Mouse (Mus musculus): Measurements from ENCODE around the gene Sgsm1.

Sgsm1 gene

DNA sequence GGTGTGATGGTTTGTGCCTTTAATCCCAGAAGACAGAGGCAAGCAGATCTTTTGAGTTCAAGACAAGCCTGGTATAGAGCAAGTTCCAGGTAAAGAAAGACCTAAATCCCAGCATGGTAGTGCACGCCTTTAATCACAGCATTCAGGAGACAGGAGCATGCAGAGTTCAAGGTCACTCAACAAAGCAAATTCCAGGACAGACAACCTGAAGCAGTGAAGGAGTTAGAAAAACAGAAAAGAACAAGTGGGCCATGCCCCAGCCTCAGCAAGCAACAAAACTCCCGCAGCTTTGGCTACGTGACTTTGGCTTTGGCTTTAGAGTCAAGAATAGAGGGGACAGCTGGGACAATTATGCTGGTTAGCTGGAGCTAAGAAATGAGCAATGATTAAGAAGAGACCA lies 19.6 kb upstream of the Sgsm1 start:
- in situ Hi-C loops (cut with MboI; ENCODE audit: low pct_unique_long_range_greater_than_20kb in 1 of 2, low sequenced_read_pairs in 2 of 2, unreplicated experiment in 1 of 2): no loop called here

DNA sequence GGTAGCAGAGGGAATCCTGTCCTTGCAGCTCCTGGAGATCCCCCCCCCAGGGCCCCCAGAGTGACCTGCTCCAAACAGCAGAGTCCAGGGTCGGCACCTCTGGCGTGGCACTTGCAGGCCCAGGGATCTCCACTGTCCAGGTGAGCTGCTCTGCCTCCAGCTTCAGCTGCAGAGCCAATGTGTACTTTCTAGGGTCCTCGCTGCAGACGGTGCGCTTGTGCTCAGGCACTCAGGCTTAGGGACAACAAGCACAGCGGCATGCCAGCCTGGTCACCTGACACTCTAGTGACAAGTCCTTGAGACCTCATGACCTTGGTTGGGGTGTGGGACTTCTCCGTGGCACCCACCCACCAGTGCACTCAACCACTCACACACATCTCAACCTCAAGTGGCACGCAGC lies 18.9 kb upstream of the Sgsm1 start:
- in situ Hi-C loops (cut with MboI; ENCODE audit: low pct_unique_long_range_greater_than_20kb in 1 of 2, low sequenced_read_pairs in 2 of 2, unreplicated experiment in 1 of 2): loop anchor here in 1 of 2 experiments (5.0 kb wide), 1 partner anchor 33 kb away; no protein-coding TSS in a partner anchor

- in situ Hi-C loops (cut with MboI; ENCODE audit: low pct_unique_long_range_greater_than_20kb in 1 of 2, low sequenced_read_pairs in 2 of 2, unreplicated experiment in 1 of 2): no loop called here
Measured at GRCm38 (mm10) chr5:113323784-113324638, 13.4 kb upstream of the Sgsm1 start.

DNA sequence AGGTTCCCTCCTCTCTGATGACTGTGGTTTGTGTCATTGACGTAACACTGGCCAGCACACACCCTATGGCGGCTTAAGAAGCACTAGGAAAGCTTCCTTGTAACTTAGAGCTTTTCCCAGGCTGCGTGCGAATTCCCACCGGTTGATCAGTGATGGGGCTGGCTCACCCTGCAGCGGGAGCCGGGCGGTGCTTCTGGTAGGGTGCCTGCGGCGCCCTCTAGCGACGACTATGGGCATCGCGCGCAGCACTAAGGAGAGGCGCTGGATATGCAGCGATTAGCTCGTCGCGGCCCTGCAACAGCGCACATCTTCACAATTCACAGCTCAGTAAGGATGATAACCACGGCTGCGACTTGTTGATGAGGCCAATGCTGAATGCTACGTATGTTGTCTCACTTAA lies 3.4 kb upstream of the Sgsm1 start:
- in situ Hi-C loops (cut with MboI; ENCODE audit: low pct_unique_long_range_greater_than_20kb in 1 of 2, low sequenced_read_pairs in 2 of 2, unreplicated experiment in 1 of 2): no loop called here

- in situ Hi-C loops (cut with MboI; ENCODE audit: low pct_unique_long_range_greater_than_20kb in 1 of 2, low sequenced_read_pairs in 2 of 2, unreplicated experiment in 1 of 2): no loop called here
Measured at GRCm38 (mm10) chr5:113309491-113310376, 852 bp downstream of the Sgsm1 start.

- in situ Hi-C loops (cut with MboI; ENCODE audit: low pct_unique_long_range_greater_than_20kb in 1 of 2, low sequenced_read_pairs in 2 of 2, unreplicated experiment in 1 of 2): no loop called here
Measured at GRCm38 (mm10) chr5:113306750-113307477, 3.7 kb downstream of the Sgsm1 start.

DNA sequence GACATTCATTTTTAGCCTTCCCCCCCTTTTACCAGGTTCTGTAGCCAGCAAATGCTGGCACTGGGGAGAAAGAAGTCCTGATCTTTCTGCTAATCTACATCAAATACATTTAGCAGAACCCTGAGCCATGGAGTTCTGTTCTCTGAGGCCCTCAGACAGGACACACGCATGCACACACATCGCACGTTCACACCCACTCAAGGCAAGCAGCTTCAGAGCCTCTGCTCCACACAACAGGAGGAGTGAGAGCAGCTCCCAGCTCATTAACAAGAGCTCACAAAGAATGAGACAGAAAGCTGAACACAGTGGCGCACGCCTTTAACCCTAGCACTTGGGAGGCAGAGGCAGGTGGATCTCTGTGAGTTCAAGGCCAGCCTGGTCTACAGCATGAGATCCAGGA lies 6.1 kb downstream of the Sgsm1 start:
- in situ Hi-C loops (cut with MboI; ENCODE audit: low pct_unique_long_range_greater_than_20kb in 1 of 2, low sequenced_read_pairs in 2 of 2, unreplicated experiment in 1 of 2): no loop called here

- in situ Hi-C loops (cut with MboI; ENCODE audit: low pct_unique_long_range_greater_than_20kb in 1 of 2, low sequenced_read_pairs in 2 of 2, unreplicated experiment in 1 of 2): no loop called here
Measured at GRCm38 (mm10) chr5:113301841-113302240, 8.7 kb downstream of the Sgsm1 start.

DNA sequence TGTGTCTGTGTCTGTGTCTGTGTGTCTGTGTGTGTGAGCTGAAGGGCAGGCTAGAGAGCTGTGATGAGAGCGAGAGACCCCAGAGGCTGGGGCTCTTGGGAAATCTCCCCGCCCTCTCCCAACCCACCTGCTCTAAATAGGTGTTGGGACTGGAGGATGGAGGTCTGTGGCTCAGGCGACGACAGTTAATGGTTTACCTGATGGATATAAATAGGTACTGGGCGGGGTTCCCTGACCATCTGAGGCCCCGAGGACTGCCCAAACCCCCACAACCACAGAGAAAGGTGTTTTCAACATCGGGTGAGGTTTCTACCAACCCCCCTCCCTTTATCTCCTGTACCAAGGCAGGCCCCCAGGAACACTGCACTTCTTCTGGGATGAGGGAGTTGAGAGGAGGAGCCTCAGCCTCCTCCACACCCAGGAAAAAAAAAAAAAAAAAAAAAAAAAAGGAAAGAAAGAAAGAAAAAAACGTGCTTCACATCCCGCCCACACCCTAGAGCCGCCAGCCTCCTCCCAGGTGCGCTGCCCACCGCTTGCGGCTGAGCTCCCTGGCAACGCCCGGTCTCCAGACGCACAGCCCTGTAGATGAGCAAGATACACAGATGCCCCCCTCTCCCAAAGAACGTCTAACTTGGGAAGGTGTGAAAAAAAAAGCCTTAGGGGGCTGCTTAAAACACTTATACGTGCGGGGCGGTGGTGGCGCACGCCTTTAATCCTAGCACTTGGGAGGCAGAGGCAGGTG lies 10.3 kb downstream of the Sgsm1 start:
- in situ Hi-C loops (cut with MboI; ENCODE audit: low pct_unique_long_range_greater_than_20kb in 1 of 2, low sequenced_read_pairs in 2 of 2, unreplicated experiment in 1 of 2): no loop called here

DNA sequence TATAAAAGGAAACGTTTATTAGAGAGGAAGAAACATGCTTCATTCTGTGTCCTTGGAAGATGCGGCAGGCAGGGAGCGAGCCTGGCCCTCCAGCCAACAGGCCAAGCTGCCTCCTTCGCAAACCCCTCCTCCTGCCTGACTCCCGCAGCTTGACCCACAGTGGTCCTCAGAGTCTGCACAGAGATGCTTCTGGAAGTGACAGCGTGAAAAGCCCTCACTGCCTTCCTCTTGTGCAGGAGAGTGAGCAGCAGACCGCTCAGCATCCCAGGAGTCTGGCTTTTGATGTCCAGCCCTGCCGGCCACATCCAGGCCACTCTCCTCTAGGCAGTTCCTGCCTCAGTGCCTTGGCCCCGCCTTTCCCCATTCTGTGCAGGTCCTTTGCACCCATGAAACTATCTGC lies 11.2 kb downstream of the Sgsm1 start:
- in situ Hi-C loops (cut with MboI; ENCODE audit: low pct_unique_long_range_greater_than_20kb in 1 of 2, low sequenced_read_pairs in 2 of 2, unreplicated experiment in 1 of 2): no loop called here

- in situ Hi-C loops (cut with MboI; ENCODE audit: low pct_unique_long_range_greater_than_20kb in 1 of 2, low sequenced_read_pairs in 2 of 2, unreplicated experiment in 1 of 2): no loop called here
Measured at GRCm38 (mm10) chr5:113298826-113299225, 11.8 kb downstream of the Sgsm1 start.

DNA sequence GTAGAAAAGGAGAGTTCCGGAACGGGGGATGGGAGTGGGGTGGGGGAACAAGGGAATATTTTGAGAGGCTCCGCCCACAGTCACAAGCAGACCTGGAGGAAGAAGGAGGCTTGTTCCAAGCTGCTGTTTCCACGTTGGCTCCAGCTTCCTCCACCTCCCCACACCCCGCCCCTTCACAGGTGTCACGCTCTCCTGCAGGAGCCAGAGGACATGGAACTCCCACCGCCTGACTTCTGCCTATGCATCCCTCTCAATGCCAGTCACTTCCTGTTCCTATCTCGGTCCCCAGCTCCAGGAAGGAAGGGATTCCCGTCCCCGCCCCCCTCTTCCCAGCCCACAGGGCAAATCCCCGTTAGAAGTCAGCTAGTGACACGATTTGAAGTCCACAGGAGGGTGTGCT lies 12.5 kb downstream of the Sgsm1 start:
- in situ Hi-C loops (cut with MboI; ENCODE audit: low pct_unique_long_range_greater_than_20kb in 1 of 2, low sequenced_read_pairs in 2 of 2, unreplicated experiment in 1 of 2): no loop called here

- in situ Hi-C loops (cut with MboI; ENCODE audit: low pct_unique_long_range_greater_than_20kb in 1 of 2, low sequenced_read_pairs in 2 of 2, unreplicated experiment in 1 of 2): no loop called here
Measured at GRCm38 (mm10) chr5:113295791-113296190, 14.8 kb downstream of the Sgsm1 start.

- in situ Hi-C loops (cut with MboI; ENCODE audit: low pct_unique_long_range_greater_than_20kb in 1 of 2, low sequenced_read_pairs in 2 of 2, unreplicated experiment in 1 of 2): no loop called here
Measured at GRCm38 (mm10) chr5:113294575-113294974, 16.0 kb downstream of the Sgsm1 start.

DNA sequence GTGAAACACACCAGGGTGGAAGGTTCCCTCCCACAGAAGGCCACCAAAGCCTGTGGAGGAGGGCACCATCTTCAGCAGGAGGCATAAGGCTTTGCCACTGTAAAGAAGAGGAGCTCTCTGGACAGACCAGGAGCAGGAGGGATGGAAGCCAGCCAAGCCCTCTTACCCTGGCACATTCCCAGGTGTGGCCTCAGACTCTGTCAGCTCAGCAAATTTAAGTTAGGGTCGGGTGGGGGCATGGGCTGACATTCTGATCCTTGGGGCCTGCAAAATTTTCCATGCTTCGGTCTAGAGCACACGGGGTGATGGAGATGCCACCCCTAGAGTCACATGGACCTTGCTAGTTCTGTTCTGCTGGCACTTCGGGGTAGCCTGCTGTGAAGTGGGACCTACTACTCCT lies 17.1 kb downstream of the Sgsm1 start:
- in situ Hi-C loops (cut with MboI; ENCODE audit: low pct_unique_long_range_greater_than_20kb in 1 of 2, low sequenced_read_pairs in 2 of 2, unreplicated experiment in 1 of 2): no loop called here

DNA sequence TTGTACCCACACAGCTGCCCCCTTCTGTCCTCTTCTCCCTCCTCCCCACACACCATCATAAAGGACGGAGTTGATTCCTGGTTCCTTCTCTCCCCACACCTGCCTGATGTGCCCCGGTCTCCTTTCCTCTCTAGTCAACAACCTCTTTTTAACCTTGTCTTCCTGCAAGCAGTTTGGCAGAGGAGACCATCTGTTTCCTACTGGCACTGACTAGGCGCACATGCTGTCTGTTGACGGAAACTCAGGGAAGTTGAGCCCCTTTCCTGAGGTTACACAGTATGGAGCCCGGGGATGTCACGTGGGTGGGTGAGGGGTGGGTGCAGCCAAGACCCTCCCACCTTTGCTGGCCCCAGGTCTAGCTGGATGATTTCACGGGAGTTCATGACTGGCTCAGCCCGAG lies 17.8 kb downstream of the Sgsm1 start:
- in situ Hi-C loops (cut with MboI; ENCODE audit: low pct_unique_long_range_greater_than_20kb in 1 of 2, low sequenced_read_pairs in 2 of 2, unreplicated experiment in 1 of 2): no loop called here

GRCm38 (mm10) chr5:113292179-113292578 lies 18.4 kb downstream of the Sgsm1 start:
- in situ Hi-C loops (cut with MboI; ENCODE audit: low pct_unique_long_range_greater_than_20kb in 1 of 2, low sequenced_read_pairs in 2 of 2, unreplicated experiment in 1 of 2): no loop called here

GRCm38 (mm10) chr5:113291125-113291524 lies 19.5 kb downstream of the Sgsm1 start:
- in situ Hi-C loops (cut with MboI; ENCODE audit: low pct_unique_long_range_greater_than_20kb in 1 of 2, low sequenced_read_pairs in 2 of 2, unreplicated experiment in 1 of 2): no loop called here

Data from mouse embryonic stem cell (cell line).